Mouse (Mus musculus) gastrocnemius, postnatal 36 days (tissue): ENCODE measurements around the gene Slc22a3. TPM values are rescaled to one million over a fixed set of nuclear protein-coding genes. Genes with fewer than 3 reads are reported as not detected.

Experiments used
- total RNA-seq, 2 experiments: library from RNA; stranded (reverse); gene quantifications; 2 replicates each; pipeline ENCODE4 v1.2.3; 2021

The Slc22a3 gene
- total RNA-seq, 2 experiments from 2014 or later = 1.7 to 1.9 TPM

Other genes with a start within 250 kb of the Slc22a3 start
- 10 to 100 TPM; 25.0 to 27.0 TPM for gene Map3k4, start 188.9 kb downstream of the Slc22a3 start, total RNA-seq
- under 1 TPM in 1 of 2 experiments, not detected in 1; 0.15 TPM for gene Plg, start 129.1 kb downstream of the Slc22a3 start, total RNA-seq
- not detected for gene Slc22a2, start 76.4 kb upstream of the Slc22a3 start, total RNA-seq
- not detected for gene Slc22a1, start 168.1 kb upstream of the Slc22a3 start, total RNA-seq